ENCODE assay signal across 35 mouse cellular contexts in the genomic region with DNA sequence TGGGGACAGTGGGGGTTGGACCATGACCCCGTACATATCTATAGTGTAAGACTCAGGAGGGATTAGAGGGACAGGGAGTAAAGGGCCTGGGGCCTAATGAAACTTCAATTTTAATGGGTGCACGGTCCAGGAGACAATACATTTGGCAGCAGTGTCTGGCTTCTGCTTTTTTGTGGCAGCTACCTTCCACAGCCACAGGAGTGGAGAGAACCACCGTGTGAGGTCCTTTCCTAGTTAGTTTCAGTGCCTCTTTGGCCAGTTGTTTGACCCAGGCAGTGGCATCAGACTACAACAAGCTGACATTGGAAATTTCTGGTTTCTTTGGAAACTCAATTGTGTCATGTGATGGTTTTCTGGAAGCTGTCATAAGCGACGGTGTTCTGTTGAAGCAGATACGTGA.
"Had no signal": no experiment of that assay in that cellular context is flagged by ENCODE, and none has a peak within 500 bp of the region (broad histone marks: within the 10 kb centered on the region; RNA-seq: fewer than 3 reads in every experiment).

No protein-coding gene starts in this region.

- H3K27ac ChIP-seq: heart, embryonic 10.5 days; heart, embryonic 13.5 days; heart, embryonic 15.5 days; hindbrain, embryonic 10.5 days; hindbrain, embryonic 12.5 days; hindbrain, embryonic 13.5 days; hindbrain, embryonic 14.5 days; hindbrain, embryonic 15.5 days; hindbrain, postnatal 0 days; intestine, embryonic 15.5 days; kidney, embryonic 15.5 days; kidney, postnatal 0 days; layer of hippocampus, adult 2 months; left cerebral cortex, adult 2 months had no signal

- H3K4me3 ChIP-seq: heart, embryonic 10.5 days; heart, embryonic 12.5 days; heart, embryonic 13.5 days; heart, embryonic 15.5 days; hindbrain, embryonic 10.5 days; hindbrain, embryonic 12.5 days; hindbrain, embryonic 13.5 days; hindbrain, embryonic 15.5 days; intestine, embryonic 15.5 days; kidney, embryonic 15.5 days; layer of hippocampus, adult 2 months; left cerebral cortex, adult 2 months had no signal

- H3K27me3 ChIP-seq: heart, embryonic 12.5 days; heart, embryonic 13.5 days; heart, embryonic 15.5 days; hindbrain, embryonic 12.5 days; hindbrain, embryonic 13.5 days; hindbrain, embryonic 15.5 days; intestine, embryonic 15.5 days; kidney, embryonic 15.5 days had no signal

- ATAC-seq: hindbrain, embryonic 16.5 days; hindbrain, postnatal 0 days; inflammation-experienced regulatory T-cells, adult 6 months; intestine, embryonic 15.5 days; intestine, embryonic 16.5 days; intestine, postnatal 0 days had no signal

- H3K4me1 ChIP-seq: heart, embryonic 10.5 days; heart, embryonic 12.5 days; heart, embryonic 13.5 days; heart, embryonic 15.5 days; hindbrain, embryonic 12.5 days; hindbrain, embryonic 13.5 days; hindbrain, embryonic 15.5 days; intestine, embryonic 15.5 days; kidney, embryonic 15.5 days had no signal

- DNase-seq: heart, postnatal 10 days; heart, postnatal 14 days; heart, postnatal 36 days; heart, postnatal 4 days; kidney, adult 11 months; kidney, adult 18-20 months; kidney, adult 2 months; kidney, adult 8-10 months; kidney, adult 9 months; kidney, postnatal 10 days; kidney, postnatal 14 days; kidney, postnatal 25 days; kidney, postnatal 36 days; kidney, postnatal 4 days; layer of hippocampus, adult 9-11 months; layer of hippocampus, postnatal 36 days had no signal
